ENCODE assay signal across 9 mouse cellular contexts in genomic region chrX:152175284-152175683, GRCm38 (mm10). TPM values are rescaled to one million over a fixed set of nuclear protein-coding genes. Genes with fewer than 3 reads are reported as not detected.
A peak's percentile ranks its signal among the peaks of the same experiment; 100 is the strongest.
DNase-seq lines count a peak whose midpoint lies in the region; ATAC-seq lines count a peak whose summit lies in the region.
"Had no signal": no experiment of that assay in that cellular context is flagged by ENCODE, and none has a peak within 500 bp of the region (broad histone marks: within the 10 kb centered on the region; RNA-seq: fewer than 3 reads in every experiment).

No protein-coding gene starts in this region.

- no peak for ATAC-seq in liver, embryonic 12.5 days
- peak; percentile 63 for ATAC-seq in midbrain, embryonic 11.5 days (ENCODE audit: low FRiP score)

- H3K4me3 ChIP-seq in liver, embryonic 12.5 days, result no peak overlapping the region
- H3K4me3 ChIP-seq in midbrain, embryonic 11.5 days (ENCODE audit: low read depth, low read length), result no peak overlapping the region
- H3K4me3 ChIP-seq: liver, embryonic 13.5 days had no signal

- intact Hi-C loops in heart, postnatal 36 days (cut with DNase I), result loop anchor here (1.0 to 10.0 kb wide), 2 partner anchors 43 to 170 kb away; partner anchors contain the start of gene Tspyl2

- no peak overlapping the region for H3K4me2 ChIP-seq in liver, embryonic 12.5 days
- H3K4me2 ChIP-seq in midbrain, embryonic 11.5 days, result no peak overlapping the region
- H3K4me2 ChIP-seq: liver, embryonic 13.5 days had no signal

- H3K9ac ChIP-seq in liver, embryonic 12.5 days, result no peak overlapping the region
- H3K9ac ChIP-seq in midbrain, embryonic 11.5 days (ENCODE audit: low read length), result no peak overlapping the region
- H3K9ac ChIP-seq: liver, embryonic 13.5 days had no signal

- WGBS in liver, embryonic 12.5 days (ENCODE audit: insufficient replicate concordance), result 21% methylated on average over 3 of the region's 3 CpGs
- WGBS in midbrain, embryonic 11.5 days, result 28% methylated on average over 3 of the region's 3 CpGs

- peak; percentile 31 for DNase-seq in liver
- peak; percentile 66 for DNase-seq in MN1 (ENCODE audit: low spot score)
- DNase-seq in cerebellum, postnatal 25 days, result peak; percentile 66 to 77
- DNase-seq in heart, postnatal 36 days, result peak; percentile 42 to 45
- DNase-seq in layer of hippocampus, adult 9-11 months, result peak; percentile 38
- DNase-seq in midbrain, embryonic 11.5 days (ENCODE audit: low spot score, missing footprints), result peak; percentile 87
- DNase-seq in Muller cell, postnatal 12 days (ENCODE audit: inconsistent ontology term), result no peak
- DNase-seq: liver, embryonic 13.5 days had no signal

- peaks cover 48% of the 10 kb centered on the region for H3K27me3 ChIP-seq in liver, embryonic 12.5 days (replicated peaks)
- peaks cover 67% of the 10 kb centered on the region for H3K27me3 ChIP-seq in midbrain, embryonic 11.5 days (ENCODE audit: control insufficient read depth, insufficient read depth, low read length)

- no peaks in the 10 kb centered on the region for H3K36me3 ChIP-seq in liver, embryonic 12.5 days
- H3K36me3 ChIP-seq in midbrain, embryonic 11.5 days (ENCODE audit: control insufficient read depth, insufficient read depth, low read length), result no peaks in the 10 kb centered on the region
- H3K36me3 ChIP-seq: liver, embryonic 13.5 days had no signal

- no peak overlapping the region for H3K27ac ChIP-seq in liver, embryonic 12.5 days
- no peak overlapping the region for H3K27ac ChIP-seq in midbrain, embryonic 11.5 days (ENCODE audit: low read depth, low read length)
- H3K27ac ChIP-seq: liver, embryonic 13.5 days had no signal

- no peaks in the 10 kb centered on the region for H3K9me3 ChIP-seq in liver, embryonic 12.5 days (replicated peaks)
- H3K9me3 ChIP-seq in midbrain, embryonic 11.5 days (ENCODE audit: control insufficient read depth, low read length), result no peaks in the 10 kb centered on the region
- H3K9me3 ChIP-seq: liver, embryonic 13.5 days had no signal

- H3K4me1 ChIP-seq in liver, embryonic 12.5 days, result 0 out of 2 replicates have a peak, but pooled peaks cover 2% of the 10 kb centered on the region
- H3K4me1 ChIP-seq in midbrain, embryonic 11.5 days (ENCODE audit: control insufficient read depth, insufficient read depth, low read length), result peaks cover 7% of the 10 kb centered on the region
- H3K4me1 ChIP-seq: liver, embryonic 13.5 days had no signal

RNA-seq across cellular contexts. Expression of gene Iqsec2, which starts 31.2 kb away (rescaled TPM):
- 0.73 and 0.75 TPM in 2 replicates for polyA plus RNA-seq in liver, embryonic 12.5 days (2016; fragmentation: Nextera tagmentation; extraction: Ambion mirVana)
- total RNA-seq in heart, postnatal 36 days (2021), result 10 to 100 TPM; 73.3 to 85.1 TPM
- 1.1 and 1.8 TPM in 2 replicates for polyA plus RNA-seq in midbrain, embryonic 11.5 days (2014; fragmentation: Nextera tagmentation; extraction: Ambion mirVana)

RNA-seq across cellular contexts. Expression of gene Kdm5c, which starts 57.5 kb away (rescaled TPM):
- 36.0 and 36.5 TPM in 2 replicates for polyA plus RNA-seq in liver, embryonic 12.5 days (2016; fragmentation: Nextera tagmentation; extraction: Ambion mirVana)
- 10 to 100 TPM; 31.6 to 50.0 TPM for total RNA-seq in heart, postnatal 36 days (2021)
- polyA plus RNA-seq in midbrain, embryonic 11.5 days (2014; fragmentation: Nextera tagmentation; extraction: Ambion mirVana), result 29.4 and 30.1 TPM in 2 replicates
